Mouse (Mus musculus): ENCODE results near the gene Hdac4.

The Hdac4 gene

DNA sequence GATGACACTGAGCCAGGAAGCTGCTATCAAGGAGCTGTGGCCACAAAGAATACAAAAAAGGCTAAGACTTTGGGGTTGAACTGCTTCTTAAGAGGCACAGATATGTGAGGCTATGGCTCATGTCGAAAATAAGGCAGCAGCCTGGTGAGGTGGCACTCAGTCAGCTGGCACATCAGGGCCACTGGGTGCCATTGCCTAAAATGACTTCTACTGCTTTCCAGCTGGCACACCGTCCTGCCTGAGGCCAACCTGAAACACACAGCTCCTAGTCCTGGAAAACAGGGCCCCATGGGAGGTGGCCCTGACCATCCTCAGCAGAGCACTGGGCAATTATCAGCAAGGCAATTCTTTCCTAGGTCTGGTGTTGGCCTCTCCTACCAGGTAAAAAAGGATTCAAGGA is 167.3 kb downstream of the Hdac4 start:
- no peak for DNase-seq (ENCODE audit: low read depth)

DNA sequence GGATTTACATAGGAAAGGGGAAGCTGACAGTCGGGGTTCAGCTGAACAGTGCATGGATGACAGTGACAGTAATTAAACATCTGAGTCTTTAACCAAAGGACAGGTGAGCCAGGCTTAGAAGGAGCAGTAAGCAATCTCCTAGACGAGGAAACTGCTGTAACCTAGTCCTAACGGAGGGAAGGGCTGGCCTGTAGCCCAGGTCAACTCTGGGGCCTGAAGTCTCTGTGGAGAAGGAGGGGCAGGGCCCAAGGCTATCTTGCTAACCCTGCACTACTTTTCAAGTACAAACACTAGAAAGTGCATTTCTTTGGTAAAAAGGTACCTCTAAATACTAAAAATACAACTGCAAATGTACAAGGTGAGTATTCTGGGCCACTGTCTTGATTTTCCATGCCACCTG is 169.1 kb downstream of the Hdac4 start:
- DNase-seq (ENCODE audit: low read depth), result no peak

DNA sequence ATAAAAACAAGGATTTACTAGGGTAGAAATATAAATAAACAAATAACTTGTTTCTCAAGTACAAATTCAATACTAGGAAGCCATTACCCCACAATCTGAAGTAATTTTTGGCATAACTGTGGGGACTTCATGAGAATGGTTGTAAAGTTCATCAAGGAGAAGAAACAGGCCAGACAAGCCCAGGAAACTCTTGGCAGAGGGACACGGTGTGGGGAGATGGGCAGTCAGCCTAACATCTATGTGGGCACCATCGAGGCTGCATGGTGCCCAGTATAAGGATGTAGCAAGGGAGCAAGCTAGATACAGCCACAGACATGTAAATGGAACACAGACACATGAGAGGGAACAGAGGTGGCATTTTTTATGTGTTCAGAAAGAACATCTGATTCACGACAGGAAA is 171.6 kb downstream of the Hdac4 start:
- DNase-seq (ENCODE audit: low read depth), result no peak

DNA sequence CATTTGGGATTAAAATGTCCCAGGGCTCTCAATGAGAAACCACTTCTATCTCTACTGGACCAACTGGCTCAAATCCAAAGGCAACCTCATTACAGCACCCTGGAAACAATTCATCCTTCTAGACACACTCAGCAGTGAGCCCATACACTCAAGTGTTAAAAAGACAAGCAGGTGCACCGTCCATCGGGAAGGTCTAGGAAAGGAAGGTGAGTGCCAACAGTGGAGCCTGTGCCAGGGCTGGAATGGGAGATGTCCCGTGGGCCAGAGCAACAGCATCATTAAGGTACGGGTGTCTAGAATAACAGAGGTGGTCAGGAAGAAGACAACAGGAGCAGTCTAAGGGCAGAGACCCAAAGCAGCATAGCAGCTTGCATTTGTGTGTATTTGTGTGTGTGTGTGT is 173.5 kb downstream of the Hdac4 start:
- DNase-seq (ENCODE audit: low read depth), result no peak

DNA sequence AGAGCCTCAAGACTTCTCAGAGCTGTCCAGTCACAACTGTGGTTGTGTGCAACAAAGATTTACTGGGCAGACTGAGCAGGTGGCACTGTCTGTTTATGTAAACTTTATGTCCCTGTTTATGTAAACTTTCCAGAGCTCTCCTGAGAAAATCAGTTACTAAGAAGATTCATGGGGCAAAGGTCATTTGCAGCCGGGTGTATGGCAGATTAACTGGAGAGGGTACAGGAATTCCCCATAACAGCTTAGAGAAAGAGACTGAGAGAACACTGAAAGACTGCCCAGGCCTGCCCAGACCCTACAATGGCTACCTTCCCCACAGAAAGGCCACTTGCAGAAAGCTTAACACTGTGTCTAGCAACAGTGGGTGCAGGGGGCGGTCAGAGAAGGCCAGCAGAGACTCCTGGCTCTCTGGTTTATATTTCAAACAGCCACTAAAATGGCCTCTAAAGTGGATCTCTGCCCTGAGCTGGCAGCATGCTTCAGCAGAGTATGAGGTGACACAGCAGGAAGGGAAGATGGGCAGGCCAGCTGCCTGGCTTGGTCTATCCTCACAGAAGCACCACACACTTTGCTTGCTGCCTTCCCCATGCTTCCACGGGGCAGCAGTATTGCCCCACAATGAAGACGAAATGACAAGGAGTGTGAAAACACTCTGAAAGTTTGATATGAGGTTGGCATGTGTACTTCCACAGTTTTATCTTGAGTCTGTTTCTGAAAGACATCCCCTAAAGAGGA is 179.4 kb downstream of the Hdac4 start:
- no peak for DNase-seq (ENCODE audit: low read depth)

DNA sequence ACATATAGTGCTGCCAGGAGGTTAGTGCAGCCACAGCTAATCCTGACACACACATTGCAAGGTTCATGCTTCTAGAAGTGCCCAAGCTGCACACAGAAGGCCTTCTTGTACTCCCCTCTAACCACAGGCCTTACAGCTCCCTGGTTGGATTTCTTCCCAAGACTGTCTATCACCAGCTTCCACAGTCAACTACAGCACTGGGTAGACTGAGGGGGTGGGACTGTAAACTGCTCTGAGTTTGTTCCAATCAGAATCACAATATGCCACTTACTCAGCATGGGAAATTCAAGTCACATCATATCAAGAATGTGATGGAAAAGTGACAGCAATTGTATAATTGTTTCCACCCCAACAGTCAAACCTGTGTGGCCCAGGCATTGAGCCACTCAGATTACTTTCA is 180.2 kb downstream of the Hdac4 start:
- DNase-seq (ENCODE audit: low read depth), result no peak

DNA sequence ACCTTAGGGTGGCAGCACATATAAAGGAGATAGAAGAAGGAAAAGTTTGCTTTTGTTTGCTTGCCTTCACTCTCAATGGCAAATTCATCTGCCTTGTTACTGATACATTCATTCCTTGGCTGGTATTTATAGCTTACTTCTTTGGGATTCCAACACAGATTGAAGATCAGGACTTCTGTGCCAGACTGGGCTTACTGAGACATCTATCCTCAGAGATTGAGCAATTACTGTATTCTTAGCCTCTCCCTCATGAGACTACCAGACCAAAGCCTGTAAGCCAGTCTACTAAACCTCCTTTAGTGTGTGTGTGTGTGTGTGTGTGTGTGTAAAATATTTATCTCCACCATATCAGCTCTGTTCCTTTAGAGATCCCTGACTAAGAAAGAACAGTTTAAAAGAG is 181.0 kb downstream of the Hdac4 start:
- DNase-seq (ENCODE audit: low read depth), result no peak

DNA sequence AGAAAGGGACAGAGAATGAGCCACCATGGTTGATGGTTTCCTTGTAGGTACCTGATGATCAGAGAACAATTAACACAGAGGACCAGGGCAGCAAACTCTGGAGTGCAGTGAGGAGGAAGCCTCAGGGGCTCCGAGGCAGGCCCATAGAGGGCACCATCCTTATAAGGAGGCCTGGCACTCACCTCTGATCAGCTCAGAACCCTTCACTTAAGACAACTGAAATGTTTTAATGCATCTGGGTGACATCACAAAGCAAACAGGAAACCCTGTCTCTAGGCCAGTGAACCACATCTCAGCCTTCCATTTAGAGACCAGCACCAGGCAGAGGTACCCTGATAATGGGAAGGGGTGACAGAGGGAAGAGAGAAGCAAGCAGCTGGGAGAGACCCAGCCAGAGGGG is 188.8 kb downstream of the Hdac4 start:
- DNase-seq (ENCODE audit: low read depth), result no peak

DNA sequence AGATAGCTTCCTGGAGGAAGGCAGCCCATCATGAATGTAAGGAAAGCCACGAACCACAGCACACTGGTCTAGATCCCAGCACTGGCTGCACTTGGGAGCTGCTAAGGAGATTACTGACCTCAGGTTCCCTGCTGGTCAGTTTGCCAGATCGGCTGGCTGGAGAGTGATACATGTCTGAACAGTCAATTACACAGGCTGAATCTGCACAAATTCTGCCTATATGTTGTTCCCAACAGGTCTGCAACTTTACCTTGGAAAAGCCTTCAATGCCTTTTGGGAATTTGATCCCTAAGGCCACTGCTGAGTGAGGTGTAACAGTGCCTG is 189.9 kb downstream of the Hdac4 start:
- DNase-seq (ENCODE audit: low read depth), result no peak

DNA sequence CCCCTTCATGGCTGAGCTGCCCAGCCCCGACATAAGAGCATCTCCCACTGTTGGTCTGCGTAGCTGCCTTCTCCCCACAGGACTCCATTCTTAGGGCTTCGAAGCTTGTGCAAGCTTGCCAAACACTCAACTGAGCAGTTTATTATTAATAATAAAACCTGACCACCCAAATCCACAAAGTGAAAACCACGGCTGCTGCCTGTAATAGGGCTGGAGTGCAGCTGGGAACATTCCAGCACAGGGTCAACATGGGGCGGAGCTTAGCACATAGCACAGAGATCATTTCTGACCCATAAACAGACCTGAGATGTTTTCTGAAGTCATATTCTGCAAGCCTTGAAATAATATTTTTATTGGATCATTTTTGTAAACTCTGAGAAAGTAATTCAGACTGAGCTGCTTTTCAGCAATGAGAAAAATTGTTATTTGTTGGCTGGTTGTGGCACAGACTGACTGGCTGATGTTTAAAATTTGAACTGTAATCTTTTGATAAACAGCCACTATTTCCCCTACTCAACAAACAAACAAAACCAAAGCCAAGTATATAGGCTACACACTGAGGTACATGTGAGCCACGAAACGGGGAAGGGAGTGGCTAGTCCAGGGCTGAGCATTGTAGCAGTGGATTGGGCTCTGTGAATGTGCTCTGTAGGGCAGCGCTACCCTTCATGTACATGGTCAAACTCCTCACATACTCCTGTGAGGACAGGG is 190.4 kb downstream of the Hdac4 start:
- DNase-seq (ENCODE audit: low read depth), result no peak

DNA sequence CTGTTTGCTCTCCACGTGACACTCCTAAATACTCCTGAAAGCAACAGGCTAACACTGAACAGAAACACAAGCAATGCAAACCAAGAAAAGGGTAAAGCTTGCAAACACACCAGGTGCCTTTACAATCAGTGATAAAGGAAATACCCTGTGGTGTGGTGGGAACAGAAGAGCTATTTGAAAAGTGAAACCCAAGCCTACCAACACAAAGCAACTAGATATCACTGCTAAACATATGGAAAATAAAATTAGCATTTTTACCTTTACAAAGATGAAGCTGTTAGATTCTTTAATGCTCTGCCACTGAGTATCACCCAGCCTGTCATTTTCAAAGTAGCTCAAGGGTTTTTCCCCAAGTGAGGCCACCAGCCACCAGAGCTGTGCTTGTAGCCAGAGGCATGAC is 191.4 kb downstream of the Hdac4 start:
- no peak for DNase-seq (ENCODE audit: low read depth)

DNA sequence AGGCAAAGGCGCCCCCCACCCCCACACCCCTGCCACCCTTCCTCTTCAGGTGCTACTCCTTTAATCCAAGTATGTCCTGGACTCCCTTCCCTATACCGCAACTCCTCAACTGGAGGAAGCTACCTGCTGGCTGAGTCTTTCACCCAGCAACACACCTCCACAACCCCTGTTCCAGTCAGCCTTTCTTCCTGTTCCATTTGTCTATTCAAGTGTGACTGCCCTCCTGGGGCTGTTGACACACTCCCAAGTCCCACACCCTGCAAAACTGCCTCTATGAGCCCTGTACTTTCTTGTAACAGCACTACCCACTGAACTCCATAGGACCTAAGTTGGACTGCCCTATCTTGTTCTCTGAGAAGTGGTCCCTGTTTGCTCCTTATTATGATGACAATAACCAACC is 195.3 kb downstream of the Hdac4 start:
- no peak for DNase-seq (ENCODE audit: low read depth)

DNA sequence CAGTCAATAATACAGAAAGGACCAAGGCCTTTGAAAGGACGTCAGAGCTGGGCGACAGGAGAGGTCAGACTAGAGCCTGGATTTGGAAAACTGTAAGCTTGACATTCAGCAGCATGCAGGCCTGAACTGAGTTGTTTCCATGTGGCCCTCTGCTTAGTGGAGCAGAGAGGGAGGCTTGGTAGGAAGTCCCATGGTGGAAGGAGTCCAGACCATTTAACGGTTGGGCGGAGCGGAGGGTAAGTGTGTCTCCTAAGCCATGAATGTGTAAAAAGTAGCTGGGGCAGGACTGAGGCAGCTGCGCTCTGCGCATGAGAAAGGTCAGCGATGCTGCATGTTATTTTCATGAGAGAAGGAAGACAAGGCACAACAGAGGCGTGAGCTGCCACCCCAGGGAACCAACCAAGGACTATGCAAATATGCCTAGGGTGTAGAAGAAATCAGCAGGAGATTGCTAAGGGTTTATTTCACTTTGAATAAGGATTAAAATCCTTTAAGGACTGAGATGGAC is 201.8 kb downstream of the Hdac4 start:
- no peak for DNase-seq (ENCODE audit: low read depth)

DNA sequence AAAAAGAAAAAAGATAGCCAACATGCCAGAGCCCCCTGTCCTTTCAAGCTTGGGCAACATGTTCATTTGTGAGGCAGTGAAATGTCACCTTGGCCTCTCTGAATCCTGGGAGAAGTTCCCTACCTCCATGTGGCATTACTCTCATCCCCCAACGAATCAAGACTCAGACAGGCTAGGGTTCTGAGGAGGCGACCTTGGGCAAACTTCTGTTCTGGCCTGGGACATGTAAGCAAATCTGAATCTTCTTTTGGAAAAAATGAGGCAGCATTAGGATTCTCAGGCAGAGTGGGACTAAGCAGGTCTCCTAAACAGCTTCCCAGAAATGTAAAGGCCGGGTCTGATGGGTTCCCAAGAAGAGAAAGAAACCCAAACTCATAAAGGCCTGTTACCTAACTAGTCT is 202.8 kb downstream of the Hdac4 start:
- no peak for DNase-seq (ENCODE audit: low read depth)

DNA sequence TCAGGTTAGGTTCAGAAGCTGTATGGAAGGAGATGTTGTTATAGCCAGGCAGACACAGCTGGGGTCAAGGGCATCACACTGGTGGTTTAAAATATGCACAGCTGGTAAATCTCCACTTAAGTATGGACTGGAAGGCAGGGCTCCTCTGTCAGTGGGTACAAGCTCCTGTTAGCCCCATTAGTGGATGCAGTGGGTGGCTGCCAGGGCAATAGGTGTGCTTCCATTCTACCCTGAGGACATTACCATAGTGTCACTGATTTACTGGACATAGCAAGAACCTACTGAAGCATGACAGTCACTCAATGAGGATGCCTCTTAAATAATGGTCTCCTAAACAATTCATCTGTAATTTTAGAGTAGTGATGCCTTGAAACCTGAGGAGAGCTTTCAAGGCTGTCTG is 203.9 kb downstream of the Hdac4 start:
- no peak for DNase-seq (ENCODE audit: low read depth)

DNA sequence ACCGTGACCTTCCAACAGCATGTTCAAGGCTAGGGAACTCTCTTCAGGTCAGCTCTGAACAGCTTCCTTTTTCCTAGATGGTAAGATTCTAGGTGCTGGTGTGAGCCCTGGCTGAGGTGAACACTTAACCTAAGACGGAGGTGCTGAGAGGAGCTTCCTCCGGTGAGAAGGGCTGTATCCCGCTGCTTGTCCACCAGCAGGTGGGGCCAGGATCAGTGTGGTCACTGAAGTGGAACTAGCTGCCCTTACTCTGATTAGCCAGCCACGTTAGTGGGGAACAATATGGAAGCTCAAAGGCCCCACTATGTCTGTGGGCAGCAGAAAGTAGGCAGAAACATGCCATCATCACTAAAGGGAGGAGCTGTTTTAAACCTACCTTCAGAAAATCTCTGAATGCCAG is 204.6 kb downstream of the Hdac4 start:
- no peak for DNase-seq (ENCODE audit: low read depth)

DNA sequence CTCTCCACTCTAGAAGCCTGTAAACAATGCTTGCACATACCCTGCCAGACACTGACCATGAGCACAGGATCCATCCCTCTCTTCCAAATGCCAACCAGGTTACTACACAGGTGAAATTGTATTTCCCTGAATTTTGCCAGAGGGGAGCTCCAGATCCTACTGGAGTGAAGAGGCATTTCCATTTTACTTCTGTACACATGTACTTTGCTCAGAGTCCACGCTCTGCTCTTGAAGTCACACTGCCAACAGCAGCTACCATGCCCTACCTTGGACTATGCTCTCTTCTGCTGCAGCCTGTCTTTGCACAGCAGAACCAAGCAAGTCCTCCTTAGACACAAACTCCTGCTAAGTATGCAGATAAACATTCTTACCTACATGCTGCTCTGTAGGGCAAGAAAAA is 206.6 kb downstream of the Hdac4 start:
- no peak for DNase-seq (ENCODE audit: low read depth)

DNA sequence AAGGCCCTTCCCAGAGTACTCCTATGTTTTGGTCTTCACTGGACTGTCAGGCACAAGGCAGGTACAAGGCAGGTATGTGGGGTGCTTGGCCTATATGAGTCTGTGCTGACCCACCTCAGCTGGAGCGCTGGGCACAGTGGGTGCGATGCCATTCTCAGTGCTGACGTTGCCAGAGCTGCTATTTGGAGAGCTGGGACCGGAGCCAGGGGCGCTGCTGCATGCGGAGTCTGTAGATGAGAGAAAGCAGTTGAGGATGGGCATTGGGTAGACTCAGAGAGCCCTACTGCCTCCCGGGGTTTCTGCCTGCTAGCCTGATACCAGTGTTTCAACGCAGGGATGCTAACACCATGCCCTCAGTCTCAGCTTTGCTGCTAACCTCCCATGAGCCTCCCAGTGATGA is 208.1 kb downstream of the Hdac4 start:
- DNase-seq (ENCODE audit: low read depth), result no peak

DNA sequence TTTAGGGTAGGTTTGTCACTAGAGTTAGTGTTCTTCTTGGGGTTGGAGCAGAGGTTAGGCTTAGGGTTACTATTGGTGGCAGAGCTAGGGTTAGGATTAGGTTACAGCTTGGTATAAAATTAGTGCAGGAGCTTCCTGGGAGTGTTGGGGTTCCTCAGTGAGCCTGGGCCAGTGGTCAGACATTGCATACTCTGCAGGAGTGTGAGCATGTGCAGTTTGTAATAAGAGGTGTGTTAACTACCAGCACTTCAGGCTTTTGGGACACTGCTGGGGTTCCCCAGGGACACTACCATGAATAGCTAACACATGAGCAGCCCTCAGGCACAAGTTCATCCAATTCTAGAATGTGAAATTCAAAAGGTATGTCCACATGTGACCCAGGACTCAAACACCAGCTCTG is 209.7 kb downstream of the Hdac4 start:
- DNase-seq (ENCODE audit: low read depth), result no peak

DNA sequence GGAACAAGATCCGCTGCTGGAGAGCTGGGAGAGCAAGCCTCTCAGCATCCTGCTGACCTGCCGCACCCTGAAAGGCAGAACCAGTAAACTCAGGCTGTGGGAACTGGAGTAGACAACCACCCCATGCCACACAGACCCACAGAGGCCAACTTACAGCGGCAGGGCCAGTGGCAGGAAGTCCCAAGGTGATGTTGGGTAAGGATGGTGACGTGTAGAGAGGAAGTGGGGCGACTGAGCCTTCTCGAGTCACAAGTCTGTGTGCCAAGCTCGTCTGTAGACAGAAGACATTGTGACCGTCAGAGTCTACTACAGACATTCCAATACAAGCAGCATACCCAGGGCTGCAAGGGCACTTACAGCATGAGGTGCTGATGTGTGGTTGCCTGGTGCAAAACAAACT is 211.0 kb downstream of the Hdac4 start:
- no peak for DNase-seq (ENCODE audit: low read depth)

DNA sequence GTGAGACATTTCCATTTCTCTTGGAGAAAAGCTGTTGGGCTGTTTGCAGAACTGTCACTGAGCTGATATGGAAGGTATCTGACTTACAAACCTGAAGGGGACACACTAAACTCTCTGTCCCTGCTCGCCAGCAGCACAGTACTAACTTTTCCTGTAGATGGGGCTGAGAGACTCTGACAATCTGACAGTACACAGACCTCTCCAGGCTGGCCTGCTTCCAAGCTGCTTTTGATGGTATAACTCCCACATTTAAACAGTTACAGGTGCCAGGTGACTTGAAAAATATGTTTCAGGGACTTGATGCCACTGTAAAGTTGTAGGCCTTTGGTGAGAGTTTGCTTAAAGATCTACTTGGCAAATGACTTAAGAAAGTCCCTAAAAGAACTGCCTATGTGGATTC is 214.1 kb downstream of the Hdac4 start:
- DNase-seq (ENCODE audit: low read depth), result no peak

DNA sequence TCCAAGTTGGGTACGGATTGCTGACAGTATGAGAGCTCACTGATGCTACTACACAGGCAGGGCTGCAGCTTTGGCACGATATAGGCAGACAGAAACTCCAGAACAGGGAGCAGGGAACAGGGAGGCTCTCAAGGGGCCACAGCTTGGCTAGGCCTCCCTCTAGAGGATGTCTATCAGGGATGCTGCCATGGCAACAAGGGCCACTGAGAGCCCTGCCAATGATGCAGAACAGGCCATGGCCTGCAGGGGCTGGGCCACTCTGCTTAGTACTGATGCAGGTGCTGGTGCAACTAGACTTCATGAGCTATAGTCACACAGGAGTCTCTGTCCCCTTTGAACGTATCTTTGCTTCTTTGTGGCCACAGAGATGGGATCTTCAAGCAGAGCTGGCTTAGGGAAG is 217.1 kb downstream of the Hdac4 start:
- DNase-seq (ENCODE audit: low read depth), result no peak

DNA sequence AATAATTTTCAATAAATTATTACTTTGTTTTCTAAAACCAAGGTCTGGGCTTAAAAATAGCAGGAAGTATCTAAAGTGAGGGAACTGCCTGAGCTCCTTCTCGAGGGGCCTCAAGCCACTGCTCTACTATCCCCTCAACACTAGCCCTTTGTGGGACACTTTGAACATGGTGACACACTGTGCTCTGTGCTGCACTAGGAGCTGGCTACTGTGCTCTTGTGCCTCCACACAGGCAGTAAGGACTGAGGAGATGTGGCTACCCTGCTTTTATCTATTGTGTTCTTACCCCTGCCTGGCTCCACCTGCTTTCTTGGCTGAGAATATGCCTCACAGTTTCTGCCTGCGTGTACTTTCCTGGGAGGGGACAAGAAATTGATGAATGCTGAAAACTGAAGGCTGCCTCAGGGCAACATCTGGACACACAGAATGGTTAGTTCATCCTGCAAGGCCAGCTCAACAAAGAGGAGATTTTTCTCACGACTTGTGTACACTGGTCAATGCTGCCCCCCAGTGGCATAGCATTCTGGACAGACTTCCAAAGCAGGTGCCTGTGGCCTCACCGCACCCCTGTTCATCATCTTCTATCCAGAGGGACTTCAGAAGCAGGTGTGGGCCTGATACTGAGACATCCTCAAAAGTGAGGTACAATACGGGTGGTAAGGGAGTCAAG is 226.7 kb downstream of the Hdac4 start:
- DNase-seq (ENCODE audit: low read depth), result no peak

DNA sequence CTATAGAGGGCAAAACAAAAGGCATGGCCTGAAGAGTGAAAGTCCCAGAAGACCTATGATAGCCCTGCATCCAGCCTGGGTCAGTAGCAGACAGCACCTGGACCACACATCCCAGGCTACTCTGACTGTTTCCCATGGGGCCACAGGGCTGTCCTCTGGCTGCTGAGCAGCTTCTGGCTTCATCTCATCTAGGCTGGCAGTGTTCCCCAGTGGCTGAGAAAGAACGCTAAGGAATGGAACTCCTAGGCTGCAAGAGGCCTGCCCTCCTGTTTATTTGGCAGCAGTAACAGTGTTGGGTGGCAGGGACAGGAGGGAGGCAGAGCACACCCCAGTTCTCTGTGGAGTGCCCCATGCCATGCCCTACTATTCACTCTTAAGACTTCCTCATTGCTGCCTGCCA is 228.5 kb downstream of the Hdac4 start:
- no peak for DNase-seq (ENCODE audit: low read depth)
